Mouse (Mus musculus) ES-Bruce4 (cell line): ENCODE results near the gene Luc7l3.

Experiments used
- CTCF ChIP-seq: IDR thresholded peaks from one replicate; pipeline ENCODE4 v1.8.1; 2011; ENCODE audit warnings: low read depth, low read length
- EP300 ChIP-seq: IDR thresholded peaks from 2 replicates; pipeline ENCODE4 v1.6.1; 2011; ENCODE audit warnings: low read depth, low read length; ENCODE audit not compliant: insufficient read depth

- TF ChIP-seq CTCF (no peak), EP300 (no peak)
Measured at GRCm38 (mm10) chr11:94275226-94275625, 46.6 kb downstream of the Luc7l3 start.
